Mouse (Mus musculus): ENCODE data around the gene Mybl2.
"Not testable (repeated sequence)": the region's sequence is repeated elsewhere in the genome, so short reads cannot be mapped to it uniquely, and the experiment has no call there.

Gene Mybl2

DNA sequence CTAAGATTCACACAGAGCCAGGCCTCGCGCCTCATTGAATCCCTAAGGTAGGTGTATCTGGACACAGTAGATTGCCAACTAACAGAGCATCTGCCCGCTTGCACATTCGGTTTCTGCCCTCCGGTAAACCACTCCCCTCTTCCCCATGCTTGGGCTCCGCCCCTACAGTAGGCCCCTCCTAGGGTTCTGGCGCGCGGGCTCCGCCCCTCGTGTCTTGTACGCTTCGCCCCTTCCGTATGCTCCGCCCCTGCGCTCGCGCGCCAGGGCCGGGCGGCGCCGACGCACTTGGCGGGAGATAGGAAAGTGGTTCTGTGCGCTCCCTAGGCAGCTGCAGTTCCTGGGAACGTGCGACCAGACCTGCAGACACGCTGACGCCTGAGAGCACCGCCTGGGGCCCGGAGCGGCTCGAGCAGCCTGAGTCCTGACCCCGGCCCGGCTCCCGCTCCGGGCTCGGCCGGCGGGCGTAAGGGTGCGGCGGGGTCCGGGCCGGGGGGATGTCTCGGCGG is at the start of gene Mybl2:
Gene Mybl2 (plus strand): TSS at position 353 of the 506 bp plus-strand sequence.
- peak; percentile 69 for DNase-seq (ENCODE audit: low spot score)

- no peak for DNase-seq (ENCODE audit: low spot score)
Observed at GRCm38 (mm10) chr2:163007299-163007698, 47.2 kb upstream of the Mybl2 start.

DNA sequence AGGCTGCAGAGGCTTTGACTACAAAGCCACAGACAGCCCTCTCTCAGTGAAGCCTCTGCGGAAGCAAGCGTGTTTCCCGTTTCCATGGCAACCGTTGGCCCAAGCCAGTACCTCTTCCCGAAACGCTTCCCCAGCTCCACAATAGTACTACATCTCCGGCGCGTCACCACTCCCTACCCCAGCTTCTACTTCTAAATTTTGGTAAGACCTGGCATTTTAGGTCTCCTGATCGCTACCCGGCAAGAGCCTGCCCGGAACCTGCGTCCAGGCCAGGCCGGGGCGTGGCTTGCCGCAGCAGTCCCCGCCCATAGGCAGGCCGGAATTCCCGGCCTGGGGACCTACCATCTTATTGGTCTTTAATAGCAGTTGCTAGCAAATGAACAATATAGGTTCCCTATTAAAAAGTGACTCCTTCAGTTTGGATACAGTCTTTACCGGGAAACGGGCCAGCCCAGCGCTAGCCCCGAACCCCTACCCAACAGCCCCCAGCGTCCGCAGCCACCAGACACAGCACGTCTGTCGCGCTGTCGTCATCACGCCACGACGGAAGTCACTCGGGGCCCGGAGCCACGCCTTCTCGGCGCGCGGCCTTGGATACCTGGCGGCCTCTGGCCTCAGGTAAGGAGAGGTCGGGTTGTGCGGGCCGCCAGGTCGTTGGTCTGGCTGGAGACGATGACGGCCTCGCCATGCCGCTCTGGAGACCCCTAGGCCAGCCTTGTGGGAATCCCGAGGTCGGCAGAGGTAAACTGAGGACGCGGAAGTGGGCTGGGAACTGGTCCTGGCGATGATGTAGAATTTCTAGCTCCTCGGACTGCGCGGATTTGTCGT is 37.4 kb upstream of the Mybl2 start, which contains the start of gene Ift52:
Gene Ift52 (plus strand): TSS at position 439 of the 828 bp plus-strand sequence.
- peak; percentile 86 for DNase-seq (ENCODE audit: low spot score)

- no peak for DNase-seq (ENCODE audit: low spot score)
Observed at GRCm38 (mm10) chr2:163031289-163031688, 23.2 kb upstream of the Mybl2 start.

DNA sequence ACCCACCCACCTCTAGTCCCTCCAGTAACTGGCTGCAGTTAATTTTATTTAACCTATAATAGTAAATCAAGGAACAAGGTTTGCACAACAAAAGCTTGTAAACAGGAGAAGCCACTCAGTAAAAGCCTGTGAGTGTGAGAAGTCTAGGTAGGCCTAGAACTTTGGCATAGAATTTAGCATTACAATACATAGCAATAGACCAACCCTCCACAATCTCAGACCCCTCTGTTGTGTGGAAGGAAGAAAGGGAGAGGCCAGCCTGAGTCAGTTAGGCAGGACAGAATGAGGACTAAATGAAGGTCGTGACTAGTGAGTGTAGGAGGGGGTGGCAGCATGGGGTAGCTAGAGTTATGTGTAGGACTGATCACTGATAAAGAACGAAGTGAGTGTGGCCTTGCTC is 22.7 kb upstream of the Mybl2 start:
- no peak for DNase-seq (ENCODE audit: low spot score)

GRCm38 (mm10) chr2:163032622-163033021 is 21.9 kb upstream of the Mybl2 start:
- no peak for DNase-seq (ENCODE audit: low spot score)

DNA sequence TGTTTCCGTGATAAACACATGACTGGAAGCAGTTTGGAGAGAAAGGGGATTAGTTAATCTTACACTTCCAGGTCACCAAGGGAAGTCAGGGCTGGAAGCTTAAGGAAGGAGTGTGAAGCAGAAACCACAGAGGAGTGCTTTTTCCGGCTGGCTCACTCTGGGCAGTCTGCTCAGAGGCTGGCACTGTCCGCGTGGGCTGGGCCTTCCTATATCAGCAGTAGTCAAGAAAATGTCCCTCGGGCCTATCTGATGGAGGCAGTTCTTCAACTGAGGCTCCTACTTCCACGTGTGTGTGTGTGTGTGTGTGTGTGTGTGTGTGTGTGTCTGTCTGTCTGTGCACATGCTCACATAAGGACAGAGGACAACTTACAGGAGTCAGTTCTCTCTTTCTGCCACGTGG is 14.5 kb upstream of the Mybl2 start:
- DNase-seq (ENCODE audit: low spot score): no peak

GRCm38 (mm10) chr2:163048125-163048524 is 6.4 kb upstream of the Mybl2 start:
- DNase-seq (ENCODE audit: low spot score): peak; percentile 44

GRCm38 (mm10) chr2:163049116-163049515 is 5.4 kb upstream of the Mybl2 start:
- DNase-seq (ENCODE audit: low spot score): no peak

- DNase-seq (ENCODE audit: low spot score): no peak
Observed at GRCm38 (mm10) chr2:163051691-163052090, 2.8 kb upstream of the Mybl2 start.

GRCm38 (mm10) chr2:163052101-163052500 is 2.4 kb upstream of the Mybl2 start:
- no peak for DNase-seq (ENCODE audit: low spot score)

GRCm38 (mm10) chr2:163052826-163053225 is 1.7 kb upstream of the Mybl2 start:
- DNase-seq (ENCODE audit: low spot score): no peak

GRCm38 (mm10) chr2:163054891-163055494 is 506 bp downstream of the Mybl2 start:
- no peak for DNase-seq (ENCODE audit: low spot score)

GRCm38 (mm10) chr2:163055715-163056114 is 1.2 kb downstream of the Mybl2 start:
- no peak for DNase-seq (ENCODE audit: low spot score)

DNA sequence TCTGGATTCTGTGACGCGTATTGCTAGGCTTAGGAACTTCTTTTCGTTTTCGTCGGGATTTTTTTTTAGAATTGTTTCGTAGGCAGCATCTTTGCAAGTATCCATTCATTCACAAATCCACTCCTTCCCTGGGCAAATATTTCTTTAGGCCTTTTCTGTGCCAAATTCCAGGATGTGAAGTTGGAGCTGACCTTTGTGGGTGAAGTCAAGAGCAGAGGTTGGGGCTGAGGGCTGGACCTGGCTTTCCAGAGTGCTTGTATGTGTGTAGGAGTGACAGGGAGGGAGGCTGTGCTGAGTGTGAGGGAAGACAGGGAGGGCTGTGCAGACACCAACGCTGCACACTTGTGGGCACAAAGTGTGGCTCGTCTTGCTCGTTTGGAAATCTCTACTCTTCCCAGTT is 2.1 kb downstream of the Mybl2 start:
- DNase-seq (ENCODE audit: low spot score): no peak

- not testable (repeated sequence) for DNase-seq (ENCODE audit: low spot score)
Observed at GRCm38 (mm10) chr2:163058981-163059380, 4.5 kb downstream of the Mybl2 start.

GRCm38 (mm10) chr2:163060630-163061029 is 6.1 kb downstream of the Mybl2 start:
- DNase-seq (ENCODE audit: low spot score): no peak

- DNase-seq (ENCODE audit: low spot score): no peak
Observed at GRCm38 (mm10) chr2:163061203-163062118, 7.0 kb downstream of the Mybl2 start.

DNA sequence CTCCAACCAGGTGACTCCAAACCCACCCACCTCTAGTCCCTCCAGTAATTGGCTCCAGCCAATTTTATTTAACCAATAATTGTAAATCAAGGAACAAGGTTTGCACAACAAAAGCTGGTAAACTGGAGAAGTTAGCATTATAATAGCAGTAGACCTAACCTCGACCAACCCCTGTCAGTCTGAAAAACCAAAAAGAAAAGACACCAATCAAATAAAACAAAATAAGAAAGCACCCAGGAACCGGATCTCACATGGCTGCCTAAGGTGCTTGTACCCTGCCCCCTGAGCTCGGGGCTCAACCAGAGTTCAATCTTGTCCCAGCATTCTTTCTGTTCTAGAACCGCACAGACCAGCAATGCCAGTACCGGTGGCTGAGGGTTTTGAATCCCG is 7.6 kb downstream of the Mybl2 start:
- no peak for DNase-seq (ENCODE audit: low spot score)

GRCm38 (mm10) chr2:163066326-163066725 is 11.8 kb downstream of the Mybl2 start:
- no peak for DNase-seq (ENCODE audit: low spot score)

DNA sequence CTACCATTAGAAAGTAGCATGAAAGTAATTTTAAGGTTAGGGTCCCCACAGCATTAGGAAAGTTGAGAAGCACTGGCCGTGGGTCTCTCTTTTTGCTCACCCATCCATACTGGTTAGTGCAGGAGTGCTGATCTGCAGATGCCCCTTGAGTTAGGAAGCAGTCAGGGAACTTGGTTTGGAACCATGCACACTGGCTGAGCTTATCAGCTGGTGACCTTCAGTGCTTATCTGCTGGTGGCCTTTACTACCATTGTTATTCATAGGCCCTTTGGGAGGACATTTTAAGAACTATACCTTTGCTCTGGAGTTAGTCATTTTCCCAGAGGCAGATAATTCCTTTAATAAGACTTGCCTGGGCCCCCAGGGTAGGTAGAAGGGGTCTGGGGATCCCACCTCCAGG is 12.7 kb downstream of the Mybl2 start:
- DNase-seq (ENCODE audit: low spot score): no peak

- DNase-seq (ENCODE audit: low spot score): no peak
Observed at GRCm38 (mm10) chr2:163070213-163070612, 15.7 kb downstream of the Mybl2 start.
